Mouse (Mus musculus) midbrain, embryonic 16.5 days (tissue): Measurements from ENCODE around the gene Cngb1. TPM values are rescaled to one million over a fixed set of nuclear protein-coding genes. Genes with fewer than 3 reads are reported as not detected.
"Not testable (repeated sequence)": the region's sequence is repeated elsewhere in the genome, so short reads cannot be mapped to it uniquely, and the experiment has no call there.

Experiments
- ATAC-seq: fragments of 200-750 bp; cut with Nextera tagmentation; 2 replicates; pipeline ENCODE4 v1.8.0; 2017; ENCODE audit warnings: moderate TSS enrichment
- H3K27ac ChIP-seq: fragments of 300-500 bp; sonication (generic); 2 replicates; pipeline ENCODE4 v1.5.1; 2014; ENCODE audit warnings: mild to moderate bottlenecking, low read length, mixed read lengths
- H3K27me3 ChIP-seq: fragments of 300-500 bp; sonication (generic); 2 replicates; pipeline ENCODE4 v1.6.1; 2014; ENCODE audit warnings: low read depth, low read length, mixed read lengths; ENCODE audit not compliant: control insufficient read depth, insufficient read depth
- H3K36me3 ChIP-seq: fragments of 300-500 bp; sonication (generic); 2 replicates; pipeline ENCODE4 v1.6.1; 2014; ENCODE audit warnings: mild to moderate bottlenecking, low read length, moderate library complexity, mixed read lengths; ENCODE audit not compliant: control insufficient read depth, insufficient read depth
- H3K4me1 ChIP-seq: fragments of 300-500 bp; sonication (generic); 2 replicates; pipeline ENCODE4 v1.6.1; 2014; ENCODE audit warnings: mild to moderate bottlenecking, low read length, mixed read lengths; ENCODE audit not compliant: control insufficient read depth, insufficient read depth
- H3K4me2 ChIP-seq: fragments of 300-500 bp; sonication (generic); 2 replicates; pipeline ENCODE4 v1.6.1; 2014; ENCODE audit warnings: mild to moderate bottlenecking, low read length, mixed read lengths
- H3K4me3 ChIP-seq: fragments of 300-500 bp; sonication (generic); 2 replicates; pipeline ENCODE4 v1.5.1; 2014; ENCODE audit warnings: low read depth, mild to moderate bottlenecking, low read length, moderate library complexity, mixed read lengths
- H3K9ac ChIP-seq: fragments of 300-500 bp; sonication (generic); 2 replicates; pipeline ENCODE4 v1.6.1; 2014; ENCODE audit warnings: low read depth, low read length, mixed read lengths
- H3K9me3 ChIP-seq: fragments of 300-500 bp; sonication (generic); replicated peaks from 2 replicates; pipeline ENCODE4 v1.6.1; 2014; ENCODE audit warnings: mild to moderate bottlenecking, low read length, mixed read lengths; ENCODE audit not compliant: control insufficient read depth, poor library complexity, severe bottlenecking
- WGBS: fragments of 180-500 bp; shearing (Covaris S2); extraction: QIAGEN DNeasy Blood & Tissue Kit; methylation state at CpG from one replicate; pipeline ENCODE4 v1.1.7; 2014; 5-methylcytosine and 5-hydroxymethylcytosine counted together
- polyA plus RNA-seq: library from polyadenylated mRNA; unstranded; fragments of >200 nt; fragmentation: Nextera tagmentation; extraction: Ambion mirVana; gene quantifications from 2 replicates; pipeline ENCODE4 v1.2.1, GENCODE M21; 2015

The Cngb1 gene
- polyA plus RNA-seq, 1 experiment from 2014 or later, result 0.51 TPM

DNA sequence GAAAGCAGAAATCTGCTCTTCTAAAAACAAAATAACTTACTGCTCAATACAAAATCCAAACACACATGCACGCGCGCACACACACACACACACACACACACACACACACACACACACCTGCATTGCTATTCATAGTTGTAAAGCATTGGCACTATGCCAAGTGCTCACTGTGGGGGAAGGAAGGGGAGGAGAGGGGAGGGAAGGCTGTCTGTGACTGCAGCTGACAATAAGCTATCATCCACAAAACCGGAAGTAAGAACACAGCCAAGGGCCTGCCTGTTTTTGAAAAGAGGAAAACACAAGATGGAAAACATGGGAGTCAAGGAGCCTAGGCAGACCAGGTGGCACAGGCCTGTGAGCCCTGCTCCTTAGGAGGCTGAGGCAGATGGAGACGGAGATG lies 61.2 kb downstream of the Cngb1 start:
- Histone ChIP-seq H3K9me3 (no peaks in the 10 kb centered on the region), H3K4me1 (peaks cover 31% of the 10 kb centered on the region), H3K27me3 (no peaks in the 10 kb centered on the region), H3K36me3 (no peaks in the 10 kb centered on the region), H3K4me3 (no peak overlapping the region), H3K4me2 (no peak overlapping the region), H3K27ac (peak overlapping the region; percentile 72), H3K9ac (no peak overlapping the region)
- no peak for ATAC-seq
- 50% methylated on average over 5 of the region's 5 CpGs for WGBS

DNA sequence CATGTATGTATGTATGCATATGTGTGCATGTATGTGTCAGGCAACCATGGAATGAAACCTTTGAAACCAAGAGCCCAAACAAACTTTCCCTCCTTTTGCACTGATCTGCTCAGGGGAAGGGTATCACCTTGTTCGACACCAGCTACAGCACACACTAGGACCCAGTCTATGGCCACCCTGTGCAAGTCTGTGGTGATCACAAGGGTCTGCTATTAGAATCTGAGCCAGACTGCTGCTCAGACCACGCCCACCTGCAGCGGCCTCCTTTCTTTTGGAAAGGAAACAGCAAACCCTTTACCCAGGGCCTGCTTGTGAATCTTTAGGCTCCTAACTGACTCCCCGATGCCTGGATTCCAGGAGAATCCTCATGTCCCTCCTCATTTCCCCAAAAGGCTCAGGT lies 62.5 kb downstream of the Cngb1 start:
- 57% methylated on average over 4 of the region's 4 CpGs for WGBS
- Histone ChIP-seq H3K27ac (peak overlapping the region; percentile 89), H3K4me1 (peaks cover 31% of the 10 kb centered on the region), H3K4me2 (no peak overlapping the region), H3K9ac (no peak overlapping the region; the same call in 1 of the 2 replicates), H3K4me3 (no peak overlapping the region), H3K9me3 (no peaks in the 10 kb centered on the region), H3K36me3 (no peaks in the 10 kb centered on the region), H3K27me3 (no peaks in the 10 kb centered on the region)
- peak; percentile 26; the same call in 1 of the 2 replicates for ATAC-seq

DNA sequence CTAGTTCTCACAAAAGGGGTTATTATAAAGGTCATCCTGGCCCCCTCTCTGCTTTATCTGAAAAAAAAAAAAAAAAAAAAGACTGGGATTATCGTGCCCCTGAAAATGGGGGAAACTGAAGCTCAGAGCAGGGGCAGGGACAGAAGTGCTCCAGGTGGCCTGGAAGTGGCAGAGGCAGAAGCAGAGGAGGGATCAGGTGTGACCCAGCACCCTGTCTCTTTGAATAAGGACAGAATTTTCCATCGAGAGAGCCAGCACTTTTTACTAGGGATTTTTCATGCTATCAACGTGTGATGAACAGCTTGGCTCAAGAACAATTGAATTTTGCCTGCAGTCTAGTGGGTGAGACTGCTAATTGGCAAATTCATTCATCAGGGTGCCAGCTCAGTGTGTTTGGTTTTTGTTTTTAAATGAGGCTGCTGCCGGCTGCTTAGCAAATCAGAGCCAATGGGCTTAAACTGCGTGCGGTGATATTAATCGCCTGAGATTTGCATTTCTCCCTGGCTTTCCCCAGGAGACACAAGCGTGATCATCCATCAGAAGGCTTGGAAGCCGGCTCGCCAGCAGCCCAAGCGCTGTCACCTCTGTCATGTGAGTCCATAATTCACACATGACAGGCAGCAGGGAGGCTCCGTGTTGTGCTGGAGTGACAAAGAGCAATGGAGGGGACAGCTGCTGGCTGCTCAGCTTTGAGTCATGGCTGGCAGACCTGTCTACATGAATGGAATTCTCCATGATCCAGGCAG lies 63.4 kb downstream of the Cngb1 start:
- Histone ChIP-seq H3K27me3 (no peaks in the 10 kb centered on the region), H3K4me1 (peaks cover 31% of the 10 kb centered on the region), H3K27ac (peak overlapping the region; percentile 89), H3K4me3 (no peak overlapping the region), H3K4me2 (peak overlapping the region; percentile 39), H3K36me3 (no peaks in the 10 kb centered on the region), H3K9ac (peak overlapping the region; percentile 21; the same call in 1 of the 2 replicates), H3K9me3 (no peaks in the 10 kb centered on the region)
- peak; percentile 85 for ATAC-seq
- WGBS, result 9% methylated on average over 12 of the region's 12 CpGs

DNA sequence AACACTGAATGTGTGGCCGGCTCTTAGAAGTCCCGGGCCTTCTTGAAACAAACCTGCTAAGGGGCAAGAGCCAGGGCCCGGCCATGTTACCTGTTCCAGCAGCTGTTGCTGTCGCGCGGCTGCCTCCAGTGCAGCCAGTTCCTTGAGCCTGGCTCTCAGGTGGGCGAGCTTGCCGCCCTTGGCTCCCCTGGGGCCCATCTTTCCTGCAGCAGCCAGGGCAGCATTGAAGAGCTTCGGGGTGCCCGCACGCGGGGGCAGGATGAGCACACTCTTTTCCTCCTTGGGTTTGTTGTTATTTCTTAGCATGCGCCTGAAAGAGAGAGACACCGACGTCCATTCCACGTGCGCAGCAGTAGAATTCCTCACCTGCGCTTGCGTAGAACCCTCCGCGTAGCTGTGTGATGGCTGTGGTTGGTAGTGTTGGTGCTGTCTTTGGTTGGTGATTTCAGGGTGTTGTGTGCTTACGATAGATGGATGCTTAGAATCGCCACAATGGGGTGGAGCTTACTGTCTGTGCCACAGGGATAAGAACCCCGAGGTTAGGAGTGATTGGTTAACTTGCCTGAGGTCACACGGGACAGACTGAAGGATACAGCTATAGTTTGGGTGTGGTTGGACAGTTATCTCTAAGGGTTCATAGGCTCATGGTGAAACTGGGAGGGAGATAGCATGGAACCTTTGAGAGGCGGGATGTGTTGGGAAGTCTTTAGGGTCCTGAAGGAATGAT lies 64.1 kb downstream of the Cngb1 start:
- 86% methylated on average over 26 of the region's 26 CpGs for WGBS
- Histone ChIP-seq H3K27me3 (no peaks in the 10 kb centered on the region), H3K9me3 (no peaks in the 10 kb centered on the region), H3K4me2 (no peak overlapping the region), H3K4me1 (peaks cover 31% of the 10 kb centered on the region), H3K9ac (no peak overlapping the region; the same call in 1 of the 2 replicates), H3K4me3 (no peak overlapping the region), H3K36me3 (no peaks in the 10 kb centered on the region), H3K27ac (peak overlapping the region; percentile 89)
- peak; percentile 16; the same call in 1 of the 2 replicates for ATAC-seq

DNA sequence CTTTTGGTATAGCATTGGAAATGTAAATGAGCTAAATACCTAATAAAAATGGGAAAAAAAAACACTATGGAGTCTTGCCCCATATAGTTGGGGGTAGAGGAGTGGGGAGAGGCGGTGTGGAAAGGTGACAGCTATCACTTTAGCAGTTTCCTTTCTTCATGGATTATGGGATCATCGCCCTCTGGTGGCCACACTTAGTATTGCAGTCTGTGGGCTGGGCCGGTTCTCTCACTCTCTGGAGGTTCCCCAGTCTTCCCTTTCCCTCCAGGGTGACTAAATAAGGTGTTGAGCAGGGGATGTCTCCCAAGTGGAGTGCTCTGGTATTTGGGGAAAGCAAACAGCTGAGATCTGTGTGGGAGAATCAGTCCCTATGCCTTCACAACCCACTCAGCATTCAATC lies 70.7 kb downstream of the Cngb1 start:
- Histone ChIP-seq H3K9ac (no peak overlapping the region), H3K9me3 (no peaks in the 10 kb centered on the region), H3K27ac (no peak overlapping the region), H3K4me3 (no peak overlapping the region), H3K36me3 (no peaks in the 10 kb centered on the region), H3K27me3 (no peaks in the 10 kb centered on the region), H3K4me1 (no peaks in the 10 kb centered on the region), H3K4me2 (no peak overlapping the region)
- ATAC-seq, result no peak
- WGBS, result 2% methylated on average over 3 of the region's 3 CpGs

DNA sequence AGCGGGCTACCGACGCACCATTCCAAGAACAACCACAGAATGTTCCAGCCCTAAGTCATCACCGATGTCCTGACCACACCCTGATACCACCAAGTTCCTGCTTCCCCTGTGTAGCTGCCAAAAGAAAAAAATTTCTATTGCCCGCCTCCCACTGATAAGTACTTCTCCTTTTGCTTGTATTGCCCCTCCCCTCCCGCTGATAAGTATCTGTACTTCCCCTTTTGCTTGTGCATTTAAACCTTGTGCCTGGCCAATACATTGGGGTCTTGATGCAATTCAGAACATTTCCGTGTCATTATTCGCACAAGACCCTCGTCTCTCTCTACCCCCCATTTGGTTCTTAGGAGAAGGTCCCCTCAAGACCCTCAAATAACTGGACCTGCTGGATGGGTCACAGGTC lies 76.3 kb downstream of the Cngb1 start:
- not testable (repeated sequence) for H3K4me2 ChIP-seq, H3K9ac ChIP-seq, H3K9me3 ChIP-seq, H3K4me1 ChIP-seq, ATAC-seq, H3K36me3 ChIP-seq, H3K27me3 ChIP-seq, H3K27ac ChIP-seq, H3K4me3 ChIP-seq
- WGBS, result 96% methylated on average over 9 of the region's 9 CpGs

DNA sequence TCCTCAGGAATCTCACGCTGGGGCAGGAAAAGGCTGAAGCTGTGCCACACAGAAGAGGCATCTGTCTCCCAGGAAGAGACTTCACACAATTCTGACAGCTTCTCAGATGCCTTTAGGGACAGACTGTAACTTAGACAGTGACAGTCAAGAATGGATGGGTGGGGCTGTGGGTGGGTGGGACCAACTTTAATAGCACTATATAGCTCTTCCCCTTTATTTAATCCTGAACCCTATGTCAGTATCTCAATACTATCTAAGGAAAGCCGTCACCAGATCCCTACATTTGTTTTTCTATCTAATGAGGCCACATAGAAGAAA lies 79.3 kb downstream of the Cngb1 start:
- Histone ChIP-seq H3K9ac (no peak overlapping the region), H3K27me3 (no peaks in the 10 kb centered on the region), H3K36me3 (no peaks in the 10 kb centered on the region), H3K27ac (no peak overlapping the region), H3K4me1 (no peaks in the 10 kb centered on the region), H3K4me3 (no peak overlapping the region), H3K9me3 (no peaks in the 10 kb centered on the region), H3K4me2 (no peak overlapping the region)
- 49% methylated on average over 2 of the region's 2 CpGs for WGBS
- no peak for ATAC-seq

DNA sequence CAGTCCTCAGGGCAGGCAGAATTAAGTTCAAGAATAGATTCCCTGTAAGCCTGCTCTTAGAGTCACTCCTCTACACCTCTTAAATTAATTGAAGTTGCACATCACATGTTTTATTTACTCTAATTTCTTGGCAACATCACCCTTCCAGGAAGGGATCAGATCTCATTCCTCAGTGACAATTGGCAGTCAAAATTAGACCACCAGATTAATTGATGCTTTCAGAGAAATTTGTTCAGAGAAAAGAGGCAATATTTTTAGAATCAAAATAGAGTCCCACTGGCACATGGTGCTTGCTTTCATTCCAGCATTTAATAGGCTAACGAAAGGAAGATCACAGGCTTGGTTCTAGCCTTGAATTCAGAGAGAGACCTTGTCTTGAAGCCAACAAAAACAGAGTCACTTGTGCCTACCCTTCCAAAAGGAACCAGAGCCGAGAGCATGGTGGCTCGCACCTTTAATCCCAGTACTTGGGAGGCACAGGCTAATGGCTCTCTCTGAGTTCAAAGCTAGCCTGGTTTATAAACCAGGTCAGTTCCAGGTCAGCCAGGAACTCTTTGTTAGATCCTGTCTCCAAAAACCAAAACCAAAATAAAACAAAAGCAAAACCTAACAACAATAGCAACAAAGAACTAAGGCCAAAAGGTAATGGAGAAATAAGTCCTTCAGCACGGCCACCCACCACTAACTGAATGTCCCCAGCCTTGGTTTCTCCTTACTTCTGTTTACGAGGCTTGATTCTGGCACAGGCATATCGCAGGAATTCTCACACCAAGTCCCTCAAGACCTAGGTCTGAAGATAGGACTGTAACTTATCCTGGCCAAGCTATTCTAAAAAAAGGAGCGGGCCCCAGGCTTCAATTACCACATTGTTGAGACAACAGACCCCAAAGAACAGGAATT lies 79.9 kb downstream of the Cngb1 start:
- H3K9me3 ChIP-seq, result no peaks in the 10 kb centered on the region
- 70% methylated on average over 7 of the region's 7 CpGs for WGBS
- no peaks in the 10 kb centered on the region for H3K36me3 ChIP-seq
- H3K9ac ChIP-seq, result no peak overlapping the region
- no peak overlapping the region for H3K27ac ChIP-seq
- H3K4me2 ChIP-seq, result no peak overlapping the region
- ATAC-seq, result no peak
- no peak overlapping the region for H3K4me3 ChIP-seq
- no peaks in the 10 kb centered on the region for H3K27me3 ChIP-seq
- H3K4me1 ChIP-seq, result no peaks in the 10 kb centered on the region
